Mouse (Mus musculus) cerebellum, adult 2 months (tissue): ENCODE data around the gene Sarm1.

Source experiments
- CTCF ChIP-seq: fragments of 200-500 bp; IDR thresholded peaks from 2 replicates; pipeline ENCODE4 v1.5.1; 2011; ENCODE audit warnings: low read depth, mild to moderate bottlenecking, control low read depth, low read length, moderate library complexity, borderline replicate concordance; ENCODE audit not compliant: insufficient read depth
- POLR2A ChIP-seq: fragments of 200-500 bp; IDR thresholded peaks from 2 replicates; pipeline ENCODE4 v1.6.1; 2011; ENCODE audit warnings: low read length, control low read depth, borderline replicate concordance; ENCODE audit not compliant: insufficient read depth

GRCm38 (mm10) chr11:78499543-78499942, 2.0 kb upstream of the Sarm1 start:
- TF ChIP-seq POLR2A (no peak), CTCF (no peak)
